Mouse (Mus musculus) MN1 (cell line): ENCODE results near the gene Tmem178b.
A peak's percentile ranks its signal among the peaks of the same experiment; 100 is the strongest.

ENCODE experiments used
- DNase-seq: peaks from one replicate; pipeline ENCODE4 v3.0.0-alpha.2; 2016; ENCODE audit warnings: low spot score

Gene Tmem178b

GRCm38 (mm10) chr6:39872901-39873591 lies at the start of gene Tmem178b:
TSS of gene Tmem178b (plus strand) at chr6:39873271.
- no peak for DNase-seq

GRCm38 (mm10) chr6:39828736-39829135 lies 44.3 kb upstream of the Tmem178b start:
- no peak for DNase-seq

- DNase-seq, result no peak
These were observed 29.3 kb upstream of the Tmem178b start for GRCm38 (mm10) chr6:39843698-39844342.

GRCm38 (mm10) chr6:39847538-39847937 lies 25.5 kb upstream of the Tmem178b start:
- no peak for DNase-seq

- DNase-seq, result no peak
These were observed 24.3 kb upstream of the Tmem178b start for GRCm38 (mm10) chr6:39848766-39849165.

GRCm38 (mm10) chr6:39849667-39850066 lies 23.4 kb upstream of the Tmem178b start:
- DNase-seq, result no peak

GRCm38 (mm10) chr6:39870271-39871135 lies 2.6 kb upstream of the Tmem178b start:
- peak; percentile 39 for DNase-seq

- no peak for DNase-seq
These were observed 1.4 kb upstream of the Tmem178b start for GRCm38 (mm10) chr6:39871381-39872305.

GRCm38 (mm10) chr6:39872306-39872900 lies 668 bp upstream of the Tmem178b start:
- no peak for DNase-seq

- no peak for DNase-seq
These were observed 2.1 kb downstream of the Tmem178b start for GRCm38 (mm10) chr6:39875186-39875585.

GRCm38 (mm10) chr6:39876444-39876843 lies 3.4 kb downstream of the Tmem178b start:
- DNase-seq, result no peak

GRCm38 (mm10) chr6:39890811-39891210 lies 17.7 kb downstream of the Tmem178b start:
- DNase-seq, result no peak

- no peak for DNase-seq
These were observed 23.4 kb downstream of the Tmem178b start for GRCm38 (mm10) chr6:39896500-39896899.

- DNase-seq, result no peak
These were observed 26.2 kb downstream of the Tmem178b start for GRCm38 (mm10) chr6:39899231-39899630.

GRCm38 (mm10) chr6:39903220-39903773 lies 30.2 kb downstream of the Tmem178b start:
- no peak for DNase-seq

GRCm38 (mm10) chr6:39903845-39904244 lies 30.8 kb downstream of the Tmem178b start:
- no peak for DNase-seq

GRCm38 (mm10) chr6:39914956-39915355 lies 41.9 kb downstream of the Tmem178b start:
- no peak for DNase-seq

GRCm38 (mm10) chr6:39915636-39916281 lies 42.7 kb downstream of the Tmem178b start:
- DNase-seq, result no peak

- DNase-seq, result no peak
These were observed 43.4 kb downstream of the Tmem178b start for GRCm38 (mm10) chr6:39916514-39916913.

GRCm38 (mm10) chr6:39917242-39917641 lies 44.2 kb downstream of the Tmem178b start:
- no peak for DNase-seq
